Mouse (Mus musculus) forebrain, embryonic 11.5 days (tissue): ENCODE results near the gene Rft1. TPM values are rescaled to one million over a fixed set of nuclear protein-coding genes. Genes with fewer than 3 reads are reported as not detected.

Experiments used
- ATAC-seq: fragments of 200-750 bp; cut with Nextera tagmentation; replicated peaks from 2 replicates; pipeline ENCODE4 v1.8.0; 2017; ENCODE audit warnings: moderate TSS enrichment; ENCODE audit not compliant: low FRiP score
- DNase-seq: peaks from one replicate; pipeline ENCODE4 v3.0.0-alpha.2; 2017; ENCODE audit warnings: low spot score
- H3K27ac ChIP-seq: fragments of 300-500 bp; sonication (generic); 2 replicates; pipeline ENCODE4 v1.5.1; 2014; ENCODE audit warnings: low read depth, low read length
- H3K27me3 ChIP-seq: fragments of 300-500 bp; sonication (generic); 2 replicates; pipeline ENCODE4 v1.6.1; 2014; ENCODE audit warnings: mild to moderate bottlenecking, low read length, mixed read lengths; ENCODE audit not compliant: control insufficient read depth, insufficient read depth
- H3K36me3 ChIP-seq: fragments of 300-500 bp; sonication (generic); 2 replicates; pipeline ENCODE4 v1.6.1; 2014; ENCODE audit warnings: mild to moderate bottlenecking, low read length, moderate library complexity, mixed read lengths; ENCODE audit not compliant: control insufficient read depth, insufficient read depth
- H3K4me1 ChIP-seq: fragments of 300-500 bp; sonication (generic); replicated peaks from 2 replicates; pipeline ENCODE4 v1.6.1; 2014; ENCODE audit warnings: low read length, mixed read lengths; ENCODE audit not compliant: control insufficient read depth, insufficient read depth
- H3K4me2 ChIP-seq: fragments of 300-500 bp; sonication (generic); 2 replicates; pipeline ENCODE4 v1.6.1; 2014; ENCODE audit warnings: low read depth, mild to moderate bottlenecking, low read length, moderate library complexity, mixed read lengths; ENCODE audit not compliant: severe bottlenecking
- H3K4me3 ChIP-seq: fragments of 300-500 bp; sonication (generic); 2 replicates; pipeline ENCODE4 v1.5.1; 2014; ENCODE audit warnings: low read depth, low read length
- H3K9ac ChIP-seq: fragments of 300-500 bp; sonication (generic); 2 replicates; pipeline ENCODE4 v1.6.1; 2014; ENCODE audit warnings: low read length
- H3K9me3 ChIP-seq: fragments of 300-500 bp; sonication (generic); 2 replicates; pipeline ENCODE4 v1.6.1; 2016; ENCODE audit warnings: low read length, mixed read lengths; ENCODE audit not compliant: control insufficient read depth
- WGBS: fragments of 180-500 bp; shearing (Covaris S2); extraction: QIAGEN DNeasy Blood & Tissue Kit; methylation state at CpG from one replicate; pipeline ENCODE4 v1.1.7; 2014; 5-methylcytosine and 5-hydroxymethylcytosine counted together
- polyA plus RNA-seq: library from polyadenylated mRNA; unstranded; fragments of >200 nt; fragmentation: Nextera tagmentation; extraction: Ambion mirVana; gene quantifications from 2 replicates; pipeline ENCODE4 v1.2.1, GENCODE M21; 2014

Gene Rft1
- polyA plus RNA-seq, 1 experiment from 2014 or later: 11.4 TPM

GRCm38 (mm10) chr14:30612962-30613715, 41.0 kb upstream of the Rft1 start:
- Histone ChIP-seq H3K9ac (no peak overlapping the region), H3K36me3 (no peaks in the 10 kb centered on the region), H3K9me3 (no peaks in the 10 kb centered on the region), H3K4me3 (no peak overlapping the region), H3K27me3 (no peaks in the 10 kb centered on the region), H3K4me2 (no peak overlapping the region), H3K4me1 (no peaks in the 10 kb centered on the region), H3K27ac (no peak overlapping the region)
- whole genome bisulfite sequencing: 81% methylated on average over 2 of the region's 2 CpGs
- ATAC-seq (no peak), DNase-seq (no peak)

GRCm38 (mm10) chr14:30616751-30617150, 37.4 kb upstream of the Rft1 start:
- Histone ChIP-seq H3K36me3 (no peaks in the 10 kb centered on the region), H3K27ac (no peak overlapping the region), H3K4me2 (no peak overlapping the region), H3K9me3 (no peaks in the 10 kb centered on the region), H3K4me3 (no peak overlapping the region), H3K9ac (no peak overlapping the region), H3K4me1 (no peaks in the 10 kb centered on the region), H3K27me3 (no peaks in the 10 kb centered on the region)
- ATAC-seq (no peak), DNase-seq (no peak)
- 82% methylated on average over 2 of the region's 2 CpGs for WGBS

DNA sequence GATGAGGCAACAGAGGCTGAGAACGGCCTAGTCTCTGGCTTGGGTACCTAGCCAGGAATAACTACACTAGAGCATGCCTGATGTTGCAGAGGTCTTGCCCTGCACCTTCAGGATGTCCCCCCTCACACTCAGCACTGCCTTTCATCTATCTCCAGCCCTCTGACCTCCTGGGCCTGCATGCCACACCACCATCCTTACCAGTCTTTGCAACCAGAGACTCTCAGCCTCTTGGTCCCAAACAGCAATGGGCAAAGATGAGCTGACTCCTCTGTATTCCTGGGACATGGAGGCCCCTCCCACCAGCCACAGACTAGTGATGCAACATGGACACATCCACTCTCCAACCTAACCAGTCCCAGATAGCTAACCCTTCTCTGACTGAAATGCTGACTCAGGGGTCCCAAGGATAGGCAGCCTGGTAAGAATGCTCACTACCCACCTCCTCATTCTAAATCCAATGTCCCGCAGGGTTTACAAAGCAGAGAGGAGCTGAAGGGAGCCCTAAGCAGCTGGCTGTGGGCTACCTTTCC, 35.3 kb upstream of the Rft1 start:
- Histone ChIP-seq H3K9ac (no peak overlapping the region), H3K27me3 (no peaks in the 10 kb centered on the region), H3K4me2 (no peak overlapping the region), H3K4me1 (no peaks in the 10 kb centered on the region), H3K9me3 (no peaks in the 10 kb centered on the region), H3K36me3 (no peaks in the 10 kb centered on the region), H3K27ac (no peak overlapping the region), H3K4me3 (no peak overlapping the region)
- ATAC-seq: no peak
- no peak for DNase-seq
- 90% methylated on average over 2 of the region's 2 CpGs for WGBS

DNA sequence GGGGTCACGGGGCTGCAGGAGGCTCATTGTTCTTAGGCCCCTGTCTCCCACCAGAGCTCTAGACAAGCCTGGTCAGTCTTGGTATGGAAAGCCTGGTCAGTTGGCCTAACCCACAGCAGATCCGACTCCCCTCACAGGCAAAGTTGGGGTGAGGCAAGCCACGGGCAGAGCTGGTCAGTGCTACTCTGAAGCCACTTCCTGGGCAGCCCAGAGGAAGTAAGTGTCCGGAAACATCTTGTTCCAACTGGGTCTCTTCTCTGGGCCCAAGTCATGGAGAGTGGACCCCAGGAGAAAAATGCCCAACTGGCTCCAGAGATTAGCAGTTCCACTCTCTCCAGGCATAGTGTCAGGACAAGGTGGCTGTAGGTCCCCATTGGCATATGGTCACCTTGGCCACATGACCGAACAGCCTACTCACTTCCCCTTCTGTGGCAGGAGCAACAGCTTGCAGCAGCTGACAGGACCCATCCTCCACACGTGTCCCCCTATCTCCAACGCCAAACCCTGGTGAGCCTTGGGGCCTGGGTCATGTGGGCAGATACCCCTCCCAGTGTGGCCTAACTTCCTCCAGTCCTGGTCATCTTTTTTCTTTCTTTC, 34.1 kb upstream of the Rft1 start:
- no peak overlapping the region for H3K4me2 ChIP-seq
- H3K4me3 ChIP-seq: no peak overlapping the region
- no peaks in the 10 kb centered on the region for H3K9me3 ChIP-seq
- no peak overlapping the region for H3K27ac ChIP-seq
- DNase-seq (no peak), ATAC-seq (no peak)
- no peaks in the 10 kb centered on the region for H3K27me3 ChIP-seq
- H3K36me3 ChIP-seq: no peaks in the 10 kb centered on the region
- no peak overlapping the region for H3K9ac ChIP-seq
- 85% methylated on average over 7 of the region's 7 CpGs for WGBS
- H3K4me1 ChIP-seq: peaks cover 5% of the 10 kb centered on the region

- H3K9ac ChIP-seq: no peak overlapping the region
- H3K4me3 ChIP-seq: no peak overlapping the region
- ATAC-seq (no peak), DNase-seq (no peak)
- H3K36me3 ChIP-seq: no peaks in the 10 kb centered on the region
- no peak overlapping the region for H3K27ac ChIP-seq
- H3K4me2 ChIP-seq: no peak overlapping the region
- H3K27me3 ChIP-seq: peaks cover 6% of the 10 kb centered on the region; the same call in 1 of the 2 replicates
- H3K4me1 ChIP-seq: peaks cover 15% of the 10 kb centered on the region
- WGBS: 76% methylated on average over 7 of the region's 7 CpGs
- no peaks in the 10 kb centered on the region for H3K9me3 ChIP-seq
Measured at GRCm38 (mm10) chr14:30622130-30622529, 32.0 kb upstream of the Rft1 start.

- Histone ChIP-seq H3K27ac (no peak overlapping the region), H3K4me3 (no peak overlapping the region)
- 90% methylated on average over 8 of the region's 8 CpGs for WGBS
Measured at GRCm38 (mm10) chr14:30622556-30622955, 31.6 kb upstream of the Rft1 start.

DNA sequence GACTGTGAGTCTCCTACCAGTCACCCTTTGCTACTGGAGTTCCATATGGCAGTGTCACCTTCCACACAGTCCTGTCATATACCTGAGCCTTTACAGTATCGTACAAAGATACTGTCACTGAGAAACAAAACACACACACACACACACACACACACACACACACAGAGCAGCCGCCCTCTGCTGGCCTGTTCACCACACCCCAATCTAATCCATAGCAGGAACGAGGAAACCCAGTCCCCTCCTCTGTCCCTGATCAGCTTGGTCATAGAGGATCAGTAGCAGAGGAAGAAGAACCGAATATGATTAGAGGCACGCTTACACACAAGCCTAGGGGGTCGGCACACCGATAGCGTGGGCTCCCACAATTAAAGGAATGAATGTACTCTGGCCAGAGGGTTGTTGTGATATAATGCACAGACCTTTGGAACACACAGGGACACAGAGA, 29.9 kb upstream of the Rft1 start:
- no peak for ATAC-seq
- 61% methylated on average over 8 of the region's 8 CpGs for WGBS
- DNase-seq: no peak

More at GRCm38 (mm10) chr14:30622556-30622955, 31.6 kb upstream of the Rft1 start:
- no peaks in the 10 kb centered on the region for H3K9me3 ChIP-seq
- H3K9ac ChIP-seq: no peak overlapping the region
- H3K4me1 ChIP-seq: peaks cover 15% of the 10 kb centered on the region
- no peaks in the 10 kb centered on the region for H3K36me3 ChIP-seq
- no peak for ATAC-seq
- DNase-seq: no peak
- peaks cover 6% of the 10 kb centered on the region; the same call in 1 of the 2 replicates for H3K27me3 ChIP-seq
- no peak overlapping the region for H3K4me2 ChIP-seq

GRCm38 (mm10) chr14:30625131-30625807, 28.9 kb upstream of the Rft1 start:
- H3K4me2 ChIP-seq: peak overlapping the region; percentile 68
- H3K9me3 ChIP-seq: no peaks in the 10 kb centered on the region
- no peaks in the 10 kb centered on the region for H3K36me3 ChIP-seq
- H3K27me3 ChIP-seq: peaks cover 6% of the 10 kb centered on the region; the same call in 1 of the 2 replicates
- DNase-seq: peak; percentile 71
- peak overlapping the region; percentile 60 for H3K4me3 ChIP-seq
- H3K4me1 ChIP-seq: peaks cover 15% of the 10 kb centered on the region
- peak overlapping the region; percentile 65 for H3K9ac ChIP-seq
- peak; percentile 34; the same call in 1 of the 2 replicates for ATAC-seq
- no peak overlapping the region for H3K27ac ChIP-seq
- WGBS: 2% methylated on average over 39 of the region's 39 CpGs

More for the DNA sequence above, 29.9 kb upstream of the Rft1 start:
- Histone ChIP-seq H3K9me3 (no peaks in the 10 kb centered on the region), H3K9ac (no peak overlapping the region), H3K27ac (no peak overlapping the region), H3K4me3 (no peak overlapping the region), H3K27me3 (peaks cover 6% of the 10 kb centered on the region; the same call in 1 of the 2 replicates), H3K4me2 (no peak overlapping the region), H3K36me3 (no peaks in the 10 kb centered on the region), H3K4me1 (peaks cover 15% of the 10 kb centered on the region)
